Mouse (Mus musculus) liver, adult (tissue): ENCODE results near the gene Rffl.

ENCODE experiments used
- GATA4 ChIP-seq: IDR thresholded peaks from 2 replicates; pipeline ENCODE4 v1.6.1; 2014; ENCODE audit warnings: mild to moderate bottlenecking, low read length; ENCODE audit not compliant: insufficient replicate concordance

Rffl gene

DNA sequence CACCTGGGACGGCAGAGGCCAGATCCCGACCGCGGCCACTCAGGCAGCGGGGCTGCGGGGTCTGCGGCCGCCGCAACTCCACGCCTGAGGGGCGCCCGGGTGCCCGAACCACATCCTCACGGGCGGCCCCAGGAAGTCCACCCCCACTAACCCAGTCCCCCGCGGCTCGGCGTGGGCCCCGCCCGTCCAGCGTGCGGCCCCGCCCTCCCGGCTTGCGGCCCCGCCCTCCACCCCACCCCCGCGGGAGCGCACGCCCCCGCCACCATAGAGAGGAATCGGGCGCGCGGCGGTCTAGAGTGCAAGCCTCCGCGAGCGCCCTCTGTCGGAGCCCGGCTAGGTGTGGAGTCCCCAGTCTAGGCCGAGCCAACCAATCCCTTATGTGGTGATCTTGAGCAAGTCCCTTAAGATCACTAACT is at the start of gene Rffl:
Gene Rffl (minus strand): TSS at position 180 of the 416 bp plus-strand sequence.
- no peak for TF ChIP-seq GATA4

DNA sequence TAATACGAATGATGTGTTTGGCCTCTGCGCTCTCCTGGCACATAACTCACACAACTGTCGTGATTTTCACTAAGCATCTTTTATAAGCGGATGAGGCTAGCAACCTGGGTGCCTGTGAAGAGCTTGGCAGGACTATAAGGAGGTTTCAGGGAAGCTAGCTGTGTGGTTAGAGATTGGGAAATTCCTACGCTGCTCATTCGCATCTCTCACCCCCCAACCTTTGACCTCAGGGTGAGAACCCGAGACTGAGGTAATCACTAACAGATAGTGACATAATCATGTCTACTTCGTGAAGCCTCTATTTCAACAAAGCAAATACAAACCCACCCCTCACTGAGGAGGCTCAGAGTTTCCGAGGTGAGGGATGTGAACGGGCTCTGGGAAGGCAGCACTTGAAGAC is 49.8 kb upstream of the Rffl start:
- TF ChIP-seq GATA4, result no peak

DNA sequence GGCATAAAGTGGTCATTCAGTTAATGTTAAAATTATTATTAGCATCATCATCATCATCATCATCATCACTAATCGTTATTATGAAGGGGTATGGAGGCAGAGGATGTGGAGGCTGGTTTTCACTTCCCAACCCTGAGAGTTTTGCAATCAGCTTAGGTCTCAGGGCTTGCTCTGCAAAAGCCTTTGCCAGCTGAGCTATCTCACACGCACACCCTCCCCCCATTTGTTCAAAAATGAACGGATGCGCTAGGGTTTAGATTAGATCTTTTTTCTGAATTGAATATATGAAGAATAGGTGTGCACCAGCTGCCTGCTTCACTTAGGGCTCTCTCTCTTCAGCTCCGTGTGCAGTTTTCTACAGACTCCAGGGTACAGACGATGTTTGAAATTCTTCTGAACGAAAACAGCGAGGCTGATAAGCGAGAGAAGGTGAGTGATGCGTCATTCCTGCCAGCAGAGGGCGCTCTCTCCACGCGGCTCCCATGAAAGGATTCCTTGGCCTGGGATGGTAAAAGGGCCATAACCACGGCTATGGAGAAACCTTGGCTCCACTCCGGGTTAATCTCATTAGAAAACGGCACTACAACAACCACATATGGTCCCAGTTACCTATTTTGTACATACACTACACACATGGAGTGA is 43.8 kb upstream of the Rffl start:
- no peak for TF ChIP-seq GATA4

DNA sequence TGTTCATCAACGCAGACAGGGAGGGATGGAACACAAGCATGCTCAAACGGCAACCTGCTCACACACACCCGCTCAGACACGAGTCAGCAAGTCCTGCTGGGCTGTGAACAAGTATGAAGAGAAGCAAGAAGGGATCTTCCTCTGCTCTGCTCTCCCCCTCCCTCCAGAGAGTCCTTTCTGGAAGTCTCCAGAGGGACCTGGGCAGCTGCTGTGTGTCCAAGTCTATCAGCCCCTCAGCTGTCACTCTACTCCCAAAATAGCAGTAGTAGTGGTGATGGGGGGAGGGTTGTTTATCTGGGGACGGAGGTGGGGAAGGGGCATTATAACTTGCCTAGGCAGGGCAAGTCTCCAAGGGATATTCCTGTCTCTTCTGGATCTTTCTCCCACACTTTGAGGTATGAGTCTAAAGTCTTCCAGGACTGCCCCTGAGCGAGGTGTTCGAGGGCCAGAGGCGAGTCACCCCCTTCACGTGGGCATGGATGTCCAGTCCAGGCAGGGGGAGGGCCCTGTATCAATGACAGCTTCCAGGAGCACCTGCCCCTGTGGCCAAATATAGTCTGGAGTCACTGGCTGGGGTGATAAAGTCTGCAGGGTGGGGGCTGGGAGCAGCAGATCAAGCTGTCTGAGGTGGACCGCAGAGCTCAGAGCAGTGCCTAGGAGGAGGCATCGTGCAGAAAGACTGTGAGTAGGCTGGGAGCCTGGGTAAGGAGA is 39.8 kb upstream of the Rffl start:
- TF ChIP-seq GATA4, result no peak

DNA sequence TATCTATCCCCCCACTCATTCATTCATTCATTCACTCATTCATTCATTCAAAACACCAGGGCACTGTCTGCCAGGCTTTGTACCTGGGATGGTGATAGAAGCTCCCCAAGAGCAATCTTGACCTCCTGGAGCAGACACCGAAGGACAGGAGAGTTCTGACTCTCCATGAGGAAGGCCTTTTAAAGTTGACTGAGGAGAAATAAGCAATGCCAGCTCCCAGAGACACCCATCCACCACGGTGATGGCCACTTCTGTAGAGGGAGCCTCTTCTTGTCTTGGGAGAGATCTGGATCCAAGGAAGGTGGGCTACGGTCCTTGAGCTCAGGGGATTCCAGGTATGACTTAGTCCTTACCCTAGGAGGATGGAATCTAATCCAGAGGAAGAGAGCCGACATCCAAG is 39.2 kb upstream of the Rffl start, which contains the start of gene Unc45b:
Gene Unc45b (plus strand): TSS at position 301 of the 400 bp plus-strand sequence.
- TF ChIP-seq GATA4, result no peak

DNA sequence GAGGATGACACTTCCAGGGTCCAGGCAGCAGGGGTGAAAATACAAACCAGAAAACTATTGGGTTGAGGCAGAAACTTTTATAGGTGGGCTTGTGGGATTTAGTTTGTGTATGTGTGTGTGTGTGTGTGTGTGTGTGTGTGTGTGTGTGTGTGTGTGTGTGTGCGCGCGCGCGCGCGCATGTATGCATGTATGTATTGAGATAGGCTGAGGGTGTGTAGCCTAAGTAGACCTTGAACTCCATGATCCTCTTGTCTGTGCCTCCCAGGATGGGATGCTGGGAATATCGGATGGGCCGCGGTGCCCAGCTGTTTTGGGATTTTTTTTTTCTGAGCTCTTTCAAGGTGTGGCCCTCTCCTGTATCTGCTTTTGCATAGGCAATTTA is 37.6 kb upstream of the Rffl start:
- TF ChIP-seq GATA4, result no peak

DNA sequence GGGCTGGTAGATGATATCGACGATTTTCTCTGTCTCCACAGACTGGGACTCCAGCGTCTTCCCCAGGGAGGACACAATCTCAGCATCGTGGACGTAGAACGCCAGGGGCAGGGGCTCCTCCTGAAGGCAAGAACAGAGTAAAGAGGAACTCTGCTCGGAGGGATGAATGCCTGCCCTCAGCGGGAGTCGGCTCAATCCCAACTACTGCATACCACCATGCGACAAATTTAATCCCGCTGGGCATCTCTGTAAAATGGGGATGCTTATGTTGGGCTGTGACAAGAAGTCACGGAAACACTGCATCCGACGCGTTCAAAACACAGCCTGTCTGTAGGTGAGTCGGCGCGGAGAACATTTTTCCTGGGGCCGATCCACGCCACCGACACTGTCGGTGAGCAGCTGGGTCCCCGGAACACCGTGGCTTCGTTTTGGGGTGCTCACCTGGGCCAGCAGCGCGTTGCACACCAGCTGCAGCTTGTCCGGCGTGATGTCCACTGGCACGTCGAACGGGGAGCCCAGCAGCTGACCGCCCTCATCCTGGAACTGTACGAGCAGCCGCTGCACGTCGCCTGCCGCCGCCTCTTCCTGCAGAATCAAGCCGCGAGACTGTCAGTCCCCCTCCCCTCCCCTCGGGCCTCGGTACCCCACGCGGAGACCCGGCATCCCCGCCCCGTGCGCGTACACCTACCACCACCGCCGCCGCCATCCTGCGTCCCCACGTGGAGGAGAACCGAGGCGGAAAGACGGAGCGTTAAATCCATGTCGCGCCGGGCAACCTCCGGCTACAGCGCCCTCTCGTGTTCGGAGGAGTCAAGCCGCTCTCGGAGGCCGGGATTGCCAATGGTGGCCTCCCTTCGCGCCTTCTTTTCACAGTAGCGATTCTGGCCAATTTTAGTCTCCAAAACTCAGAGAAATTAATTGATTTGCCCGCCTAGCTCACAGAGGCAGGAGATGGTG is 36.9 kb upstream of the Rffl start, which contains the start of gene Nle1:
Gene Nle1 (minus strand): TSS at position 761 of the 957 bp plus-strand sequence.
- no peak; the same call in 1 of the 2 replicates for TF ChIP-seq GATA4

DNA sequence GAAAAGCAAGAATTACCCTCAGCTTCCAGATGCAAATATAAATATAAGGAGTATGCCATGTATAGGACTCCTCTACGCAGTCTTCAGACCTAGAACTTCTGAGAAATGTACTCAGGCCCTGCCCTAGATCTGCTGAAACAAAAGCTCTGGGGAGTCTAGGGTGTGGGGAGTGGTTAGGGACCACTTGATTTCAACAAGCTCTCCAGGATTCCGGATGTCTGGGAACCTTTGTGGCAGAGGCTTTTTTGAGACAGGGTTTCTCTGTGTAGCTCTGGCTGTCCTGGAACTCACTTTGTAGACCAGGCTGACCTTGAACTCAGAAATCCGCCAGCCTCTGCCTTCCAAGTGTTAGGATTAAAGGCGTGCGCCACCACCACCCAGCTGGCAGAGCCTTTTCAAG is 34.8 kb upstream of the Rffl start:
- no peak for TF ChIP-seq GATA4

DNA sequence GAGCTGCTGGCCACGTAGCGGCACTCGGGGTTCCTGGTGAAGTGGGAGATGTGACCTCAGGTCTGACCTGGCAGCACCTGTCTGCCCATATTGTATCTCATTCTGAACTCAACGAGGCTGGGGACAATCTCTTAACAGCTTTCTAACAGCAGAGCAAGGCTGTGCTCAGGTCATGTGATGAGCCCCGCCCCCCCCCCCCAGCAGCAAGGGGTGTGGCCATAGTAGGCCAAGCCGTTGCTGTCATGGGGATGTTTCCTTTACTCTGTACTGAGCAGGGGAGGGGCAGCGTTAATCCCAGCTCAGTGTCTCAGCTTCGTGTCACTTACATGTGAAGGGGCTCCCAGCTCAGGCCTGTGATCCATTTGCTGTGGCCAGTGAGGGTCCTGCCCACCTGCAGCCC is 33.9 kb upstream of the Rffl start:
- no peak for TF ChIP-seq GATA4

DNA sequence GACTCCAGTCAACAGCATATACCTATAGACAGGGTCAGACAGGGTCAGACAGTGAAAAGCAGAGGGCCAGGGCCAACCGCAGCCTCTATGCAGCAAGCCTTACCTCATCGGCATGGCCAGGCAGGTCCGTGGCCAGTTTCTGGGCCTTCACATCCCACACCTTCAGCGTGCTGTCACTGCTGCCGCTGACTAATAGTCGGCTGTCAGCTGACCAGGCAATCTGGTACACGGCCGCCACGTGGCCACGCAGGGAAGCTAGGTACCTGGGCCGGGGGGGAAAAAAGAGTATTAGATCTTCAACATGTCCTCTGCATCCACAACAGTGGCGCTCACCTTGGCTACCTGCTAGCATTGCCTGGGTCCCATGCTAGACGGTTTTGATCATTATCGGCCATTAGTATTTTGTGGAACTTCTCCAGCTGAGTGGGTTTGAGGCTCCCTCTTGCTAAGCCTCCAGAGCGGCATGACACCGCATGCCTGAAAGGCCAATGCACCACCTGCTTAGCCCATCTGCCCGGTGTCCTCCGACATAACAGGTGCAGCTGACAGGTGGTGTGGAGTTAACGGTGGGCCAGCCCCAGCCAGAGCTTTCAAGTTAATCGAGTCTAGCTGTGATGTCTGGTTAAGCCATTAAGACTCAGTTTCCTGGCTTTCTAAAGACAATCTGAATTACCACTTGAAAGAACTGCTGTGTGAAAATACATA is 30.7 kb upstream of the Rffl start:
- no peak for TF ChIP-seq GATA4

DNA sequence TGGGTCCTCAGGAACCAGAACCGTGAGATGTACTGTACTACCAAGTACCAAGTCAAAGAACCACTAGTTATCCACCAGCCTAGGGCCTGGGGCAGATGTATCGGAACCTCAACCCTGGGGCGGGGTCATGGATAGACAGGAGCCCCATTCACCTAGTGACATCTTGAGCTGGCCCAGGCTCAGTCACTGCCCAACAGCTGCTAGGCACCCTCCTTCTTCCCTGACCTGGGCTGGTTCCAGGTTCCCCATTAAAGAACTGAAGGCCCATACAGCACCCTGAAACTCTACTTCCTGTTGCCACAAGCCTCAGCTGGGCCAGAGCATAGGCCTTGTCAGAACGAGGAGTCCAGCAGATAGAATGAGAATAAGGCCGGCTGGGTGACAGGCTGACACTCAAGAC is 28.7 kb upstream of the Rffl start:
- TF ChIP-seq GATA4, result no peak

DNA sequence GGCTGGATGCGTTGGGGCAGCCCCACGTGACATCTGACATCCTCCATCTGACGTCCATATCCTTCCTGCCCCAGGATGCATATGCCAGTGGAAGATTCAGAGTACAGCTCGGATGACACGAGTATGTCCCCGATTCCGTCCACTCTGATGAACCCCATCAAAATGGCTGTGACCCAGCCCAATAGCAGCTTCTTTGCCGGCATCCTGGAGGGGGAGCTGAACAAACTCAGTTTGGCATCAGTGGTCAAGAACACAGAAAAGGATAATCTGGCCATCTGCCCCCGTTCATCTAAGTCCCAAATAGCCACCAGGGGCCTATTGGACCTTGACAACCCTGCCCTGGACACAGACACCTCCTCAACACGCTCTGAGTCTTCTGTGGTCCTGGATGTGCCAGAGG is 26.5 kb upstream of the Rffl start:
- no peak for TF ChIP-seq GATA4

DNA sequence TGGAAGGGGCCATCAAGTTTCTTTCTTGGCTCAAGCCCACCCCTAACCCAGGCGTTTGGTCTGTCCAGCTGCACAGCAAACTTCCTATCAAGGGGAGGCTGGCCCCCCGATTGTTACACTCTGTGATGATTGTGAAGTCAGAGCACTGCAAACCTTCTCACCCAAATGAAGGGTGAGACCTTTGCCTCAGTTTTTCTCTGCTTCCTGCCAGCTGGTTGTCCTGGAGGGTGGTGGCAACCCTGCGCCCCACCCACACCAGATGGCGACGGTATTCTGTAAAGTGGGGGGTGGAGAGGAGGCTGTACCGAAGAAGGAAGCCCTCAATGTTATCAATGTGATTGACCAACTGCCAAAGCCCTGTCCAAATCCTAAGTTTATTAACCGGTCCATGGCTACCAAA is 20.9 kb upstream of the Rffl start, which contains the start of gene Fndc8:
Gene Fndc8 (plus strand): TSS at position 189 of the 400 bp plus-strand sequence.
- no peak for TF ChIP-seq GATA4

DNA sequence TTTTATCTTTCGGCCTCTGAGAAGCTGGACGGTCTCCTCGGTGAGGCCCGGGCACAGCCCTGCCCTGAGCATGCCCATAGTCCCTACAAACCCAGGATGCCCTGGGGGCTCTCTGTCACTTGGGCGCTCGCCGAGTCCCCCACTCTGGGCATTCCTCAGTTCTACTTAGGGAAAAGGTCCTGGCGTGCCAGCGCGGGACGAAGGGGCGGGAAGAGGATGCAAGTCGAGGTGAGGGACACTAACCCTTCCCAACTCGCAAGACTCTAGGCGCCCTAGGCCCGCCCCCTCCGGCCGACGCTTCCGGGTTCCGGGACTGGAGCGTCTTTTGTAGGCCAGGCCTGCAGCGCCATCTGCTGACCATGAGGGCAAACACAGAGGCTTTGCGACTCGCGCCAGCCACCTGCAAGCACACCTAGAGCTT is 19.3 kb upstream of the Rffl start, which contains the start of gene Rad51d:
Gene Rad51d (minus strand): TSS at position 273 of the 421 bp plus-strand sequence.
- no peak; the same call in 1 of the 2 replicates for TF ChIP-seq GATA4
